12 mouse cellular contexts compared by ENCODE assay signal in genomic region chr12:64972063-64972462, GRCm38 (mm10). TPM values are rescaled to one million over a fixed set of nuclear protein-coding genes. Genes with fewer than 3 reads are reported as not detected.
DNase-seq lines count a peak whose midpoint lies in the region; ATAC-seq and TF ChIP-seq lines count a peak whose summit lies in the region.
"Had no signal": no experiment of that assay in that cellular context is flagged by ENCODE, and none has a peak within 500 bp of the region (broad histone marks: within the 10 kb centered on the region; RNA-seq: fewer than 3 reads in every experiment).

No protein-coding gene starts in this region.

- TF ChIP-seq CTCF in testis, adult 2 months (IDR thresholded peaks at IDR 0.05; ENCODE audit: control insufficient read depth, insufficient read depth, insufficient replicate concordance, low read depth, low read length): no peak
- TF ChIP-seq CTCF in stomach, postnatal 0 days (IDR thresholded peaks at IDR 0.05; ENCODE audit: low read depth): no peak

- H3K9ac ChIP-seq in forebrain, embryonic 12.5 days: no peak overlapping the region
- H3K9ac ChIP-seq in forebrain, embryonic 14.5 days (ENCODE audit: low read length): no peak overlapping the region
- H3K9ac ChIP-seq in hindbrain, embryonic 15.5 days: no peak overlapping the region
- H3K9ac ChIP-seq in hindbrain, embryonic 11.5 days (ENCODE audit: low read depth, low read length): no peak overlapping the region
- no peak overlapping the region for H3K9ac ChIP-seq in stomach, postnatal 0 days (ENCODE audit: low read length)

- H3K4me3 ChIP-seq in forebrain, embryonic 12.5 days (replicated peaks): no peak overlapping the region
- no peak overlapping the region for H3K4me3 ChIP-seq in forebrain, embryonic 14.5 days (ENCODE audit: low read depth, low read length)
- H3K4me3 ChIP-seq in hindbrain, embryonic 15.5 days: no peak overlapping the region
- H3K4me3 ChIP-seq in hindbrain, embryonic 11.5 days (ENCODE audit: low read depth, low read length): no peak overlapping the region
- peak overlapping the region; percentile 19; the same call in 1 of the 2 replicates for H3K4me3 ChIP-seq in testis, adult 2 months (ENCODE audit: control insufficient read depth, low read depth, low read length)
- 0 out of 2 replicates have a peak overlapping the region, but pooled peaks have one; percentile 3 for H3K4me3 ChIP-seq in stomach, postnatal 0 days (ENCODE audit: low read depth, low read length)

- no peaks in the 10 kb centered on the region for H3K9me3 ChIP-seq in forebrain, embryonic 12.5 days
- no peaks in the 10 kb centered on the region for H3K9me3 ChIP-seq in forebrain, embryonic 14.5 days (replicated peaks; ENCODE audit: control insufficient read depth, low read length)
- no peaks in the 10 kb centered on the region for H3K9me3 ChIP-seq in hindbrain, embryonic 15.5 days
- no peaks in the 10 kb centered on the region for H3K9me3 ChIP-seq in hindbrain, embryonic 11.5 days (ENCODE audit: control insufficient read depth, low read length)
- H3K9me3 ChIP-seq in stomach, postnatal 0 days (ENCODE audit: control insufficient read depth, low read length): no peaks in the 10 kb centered on the region

- ATAC-seq in forebrain, embryonic 12.5 days (ENCODE audit: low FRiP score): no peak
- ATAC-seq in forebrain, embryonic 14.5 days: no peak
- ATAC-seq in hindbrain, embryonic 15.5 days (ENCODE audit: low FRiP score, low read depth): no peak
- no peak for ATAC-seq in hindbrain, embryonic 11.5 days (ENCODE audit: low FRiP score)
- peak; percentile 53; the same call in 1 of the 2 replicates for ATAC-seq in stomach, postnatal 0 days (ENCODE audit: low FRiP score, low TSS enrichment)

- H3K4me1 ChIP-seq in forebrain, embryonic 12.5 days: peaks cover 43% of the 10 kb centered on the region
- peaks cover 24% of the 10 kb centered on the region for H3K4me1 ChIP-seq in forebrain, embryonic 14.5 days (ENCODE audit: control insufficient read depth, insufficient read depth, low read length)
- peaks cover 49% of the 10 kb centered on the region for H3K4me1 ChIP-seq in hindbrain, embryonic 15.5 days (replicated peaks)
- 0 out of 2 replicates have a peak, but pooled peaks cover under 1% of the 10 kb centered on the region for H3K4me1 ChIP-seq in hindbrain, embryonic 11.5 days (replicated peaks; ENCODE audit: control insufficient read depth, insufficient read depth, low read length)
- peaks cover 6% of the 10 kb centered on the region; the same call in 1 of the 2 replicates for H3K4me1 ChIP-seq in testis, adult 2 months (ENCODE audit: control insufficient read depth, insufficient read depth, low read length)
- H3K4me1 ChIP-seq in stomach, postnatal 0 days (replicated peaks; ENCODE audit: control insufficient read depth, insufficient read depth): peaks cover 5% of the 10 kb centered on the region; the same call in 1 of the 2 replicates

- 82% methylated on average over 6 of the region's 6 CpGs for WGBS in forebrain, embryonic 12.5 days
- 78% methylated on average over 6 of the region's 6 CpGs for WGBS in forebrain, embryonic 14.5 days
- WGBS in hindbrain, embryonic 15.5 days: 74% methylated on average over 6 of the region's 6 CpGs
- 89% methylated on average over 6 of the region's 6 CpGs for WGBS in hindbrain, embryonic 11.5 days
- WGBS in stomach, postnatal 0 days: 36% methylated on average over 6 of the region's 6 CpGs

- TF ChIP-seq POLR2A in testis, adult 2 months (IDR thresholded peaks at IDR 0.05; ENCODE audit: control insufficient read depth, low read depth, low read length): no peak

- no peak for DNase-seq in forebrain, embryonic 14.5 days (ENCODE audit: low spot score)
- no peak for DNase-seq in hindbrain, embryonic 11.5 days (ENCODE audit: low spot score)
- no peak for DNase-seq in testis, postnatal 14 days (ENCODE audit: low spot score)
- no peak for DNase-seq in stomach, postnatal 0 days (ENCODE audit: low spot score)
- DNase-seq in kidney, postnatal 14 days: no peak
- DNase-seq: adrenal gland, postnatal 36 days; cerebellum, adult 11 months; kidney, adult 18-20 months; thymus, postnatal 14 days had no signal

- no peaks in the 10 kb centered on the region for H3K27me3 ChIP-seq in forebrain, embryonic 12.5 days
- H3K27me3 ChIP-seq in forebrain, embryonic 14.5 days (replicated peaks; ENCODE audit: control insufficient read depth, insufficient read depth, low read length): no peaks in the 10 kb centered on the region
- H3K27me3 ChIP-seq in hindbrain, embryonic 15.5 days: no peaks in the 10 kb centered on the region
- H3K27me3 ChIP-seq in hindbrain, embryonic 11.5 days (ENCODE audit: control insufficient read depth, insufficient read depth, low read length): no peaks in the 10 kb centered on the region
- H3K27me3 ChIP-seq in testis, adult 2 months (ENCODE audit: control insufficient read depth, insufficient read depth, low read length): no peaks in the 10 kb centered on the region
- no peaks in the 10 kb centered on the region for H3K27me3 ChIP-seq in stomach, postnatal 0 days (ENCODE audit: control insufficient read depth, insufficient read depth, low read length)

- no peak for TF ChIP-seq EP300 in stomach, postnatal 0 days (optimal IDR thresholded peaks at IDR 0.05)

- H3K36me3 ChIP-seq in forebrain, embryonic 12.5 days (replicated peaks): no peaks in the 10 kb centered on the region; the same call in 1 of the 2 replicates
- H3K36me3 ChIP-seq in forebrain, embryonic 14.5 days (ENCODE audit: control insufficient read depth, insufficient read depth, low read length): peaks cover 2% of the 10 kb centered on the region; the same call in 1 of the 2 replicates
- no peaks in the 10 kb centered on the region for H3K36me3 ChIP-seq in hindbrain, embryonic 15.5 days
- no peaks in the 10 kb centered on the region for H3K36me3 ChIP-seq in hindbrain, embryonic 11.5 days (ENCODE audit: control insufficient read depth, insufficient read depth, low read length)
- H3K36me3 ChIP-seq in testis, adult 2 months (ENCODE audit: control insufficient read depth, insufficient read depth, low read length): peaks cover 3% of the 10 kb centered on the region
- H3K36me3 ChIP-seq in stomach, postnatal 0 days (ENCODE audit: control insufficient read depth, insufficient read depth, low read length): no peaks in the 10 kb centered on the region

- H3K4me2 ChIP-seq in forebrain, embryonic 12.5 days: 0 out of 2 replicates have a peak overlapping the region, but pooled peaks have one; percentile 6
- H3K4me2 ChIP-seq in forebrain, embryonic 14.5 days (ENCODE audit: low read length): no peak overlapping the region
- H3K4me2 ChIP-seq in hindbrain, embryonic 15.5 days: peak overlapping the region; percentile 26
- no peak overlapping the region for H3K4me2 ChIP-seq in hindbrain, embryonic 11.5 days (replicated peaks; ENCODE audit: low read depth, low read length)
- H3K4me2 ChIP-seq in stomach, postnatal 0 days (replicated peaks; ENCODE audit: low read depth): no peak overlapping the region

- no peak overlapping the region for H3K27ac ChIP-seq in forebrain, embryonic 12.5 days
- H3K27ac ChIP-seq in forebrain, embryonic 14.5 days (ENCODE audit: low read depth, low read length): no peak overlapping the region
- H3K27ac ChIP-seq in hindbrain, embryonic 15.5 days (replicated peaks): no peak overlapping the region
- H3K27ac ChIP-seq in hindbrain, embryonic 11.5 days (ENCODE audit: low read depth, low read length): no peak overlapping the region
- H3K27ac ChIP-seq in testis, adult 2 months (ENCODE audit: control insufficient read depth, insufficient read depth, low read depth, low read length): no peak overlapping the region
- no peak overlapping the region for H3K27ac ChIP-seq in stomach, postnatal 0 days (replicated peaks)

RNA-seq across cellular contexts. Expression of gene Togaram1, which starts 6.5 kb away (rescaled TPM):
- polyA plus RNA-seq in forebrain, embryonic 12.5 days (2016; fragmentation: Nextera tagmentation; extraction: Ambion mirVana): 31.4 and 32.4 TPM in 2 replicates
- polyA plus RNA-seq in forebrain, embryonic 14.5 days (2014; fragmentation: Nextera tagmentation; extraction: Ambion mirVana): 20.3 and 27.8 TPM in 2 replicates
- 22.6 and 23.2 TPM in 2 replicates for polyA plus RNA-seq in hindbrain, embryonic 15.5 days (2015; fragmentation: Nextera tagmentation; extraction: Ambion mirVana)
- polyA plus RNA-seq in hindbrain, embryonic 11.5 days (2014; fragmentation: Nextera tagmentation; extraction: Ambion mirVana): 27.0 and 31.8 TPM in 2 replicates
- polyA plus RNA-seq in testis, adult 2 months (2012; rRNA removed): 18.8 and 20.3 TPM in 2 replicates
- polyA plus RNA-seq in stomach, postnatal 0 days (2015; fragmentation: Nextera tagmentation; extraction: Ambion mirVana): 11.3 and 11.4 TPM in 2 replicates

RNA-seq across cellular contexts. Expression of gene Klhl28, which starts 6.7 kb away (rescaled TPM):
- 17.6 and 19.9 TPM in 2 replicates for polyA plus RNA-seq in forebrain, embryonic 12.5 days (2016; fragmentation: Nextera tagmentation; extraction: Ambion mirVana)
- 33.5 and 37.2 TPM in 2 replicates for polyA plus RNA-seq in forebrain, embryonic 14.5 days (2014; fragmentation: Nextera tagmentation; extraction: Ambion mirVana)
- polyA plus RNA-seq in hindbrain, embryonic 15.5 days (2015; fragmentation: Nextera tagmentation; extraction: Ambion mirVana): 20.6 and 21.9 TPM in 2 replicates
- 22.4 and 24.9 TPM in 2 replicates for polyA plus RNA-seq in hindbrain, embryonic 11.5 days (2014; fragmentation: Nextera tagmentation; extraction: Ambion mirVana)
- 9.7 and 13.8 TPM in 2 replicates for polyA plus RNA-seq in testis, adult 2 months (2012; rRNA removed)
- 7.6 and 8.1 TPM in 2 replicates for polyA plus RNA-seq in stomach, postnatal 0 days (2015; fragmentation: Nextera tagmentation; extraction: Ambion mirVana)

RNA-seq across cellular contexts. Expression of gene Gm527, which starts 54.4 kb away (rescaled TPM):
- 2.7 and 3.4 TPM in 2 replicates for polyA plus RNA-seq in forebrain, embryonic 12.5 days (2016; fragmentation: Nextera tagmentation; extraction: Ambion mirVana)
- 1.7 and 2.9 TPM in 2 replicates for polyA plus RNA-seq in forebrain, embryonic 14.5 days (2014; fragmentation: Nextera tagmentation; extraction: Ambion mirVana)
- 2.1 and 2.8 TPM in 2 replicates for polyA plus RNA-seq in hindbrain, embryonic 15.5 days (2015; fragmentation: Nextera tagmentation; extraction: Ambion mirVana)
- 2.2 and 3.1 TPM in 2 replicates for polyA plus RNA-seq in hindbrain, embryonic 11.5 days (2014; fragmentation: Nextera tagmentation; extraction: Ambion mirVana)
- 18.6 and 27.8 TPM in 2 replicates for polyA plus RNA-seq in testis, adult 2 months (2012; rRNA removed)
- 2.0 and 2.1 TPM in 2 replicates for polyA plus RNA-seq in stomach, postnatal 0 days (2015; fragmentation: Nextera tagmentation; extraction: Ambion mirVana)

Comparison
In these comparisons a context has a peak if more than half of its experiments do, and no peak if none do; other contexts are left out.
1. H3K4me2 ChIP-seq: peak in forebrain, embryonic 12.5 days (single experiment) and hindbrain, embryonic 15.5 days (single experiment); none in forebrain, embryonic 14.5 days (single experiment), hindbrain, embryonic 11.5 days (single experiment) and stomach, postnatal 0 days (single experiment).
2. H3K4me3 ChIP-seq: peak in testis, adult 2 months (single experiment) and stomach, postnatal 0 days (single experiment); none in forebrain, embryonic 12.5 days (single experiment), forebrain, embryonic 14.5 days (single experiment), hindbrain, embryonic 15.5 days (single experiment) and hindbrain, embryonic 11.5 days (single experiment).